Mouse (Mus musculus) heart, postnatal 0 days (tissue): Measurements from ENCODE around the gene Psg27. TPM values are rescaled to one million over a fixed set of nuclear protein-coding genes. Genes with fewer than 3 reads are reported as not detected.
"Not testable (repeated sequence)": the region's sequence is repeated elsewhere in the genome, so short reads cannot be mapped to it uniquely, and the experiment has no call there.

ENCODE experiments used
- ATAC-seq: fragments of 200-750 bp; cut with Nextera tagmentation; 2 replicates; pipeline ENCODE4 v1.8.0; 2017; ENCODE audit warnings: low read depth, moderate number of reproducible peaks, moderate library complexity; ENCODE audit not compliant: insufficient read depth
- DNase-seq: peaks from one replicate; pipeline ENCODE4 v3.0.0-alpha.2; 2016; ENCODE audit warnings: low spot score
- H3K27ac ChIP-seq: fragments of 300-500 bp; sonication (generic); 2 replicates; pipeline ENCODE4 v1.5.1; 2014; ENCODE audit warnings: low read depth, mild to moderate bottlenecking
- H3K27me3 ChIP-seq: fragments of 300-500 bp; sonication (generic); 2 replicates; pipeline ENCODE4 v1.6.1; 2014; ENCODE audit warnings: low read length, mixed read lengths; ENCODE audit not compliant: control insufficient read depth, insufficient read depth
- H3K36me3 ChIP-seq: fragments of 300-500 bp; sonication (generic); replicated peaks from 2 replicates; pipeline ENCODE4 v1.6.1; 2014; ENCODE audit warnings: low read length, mixed read lengths; ENCODE audit not compliant: control insufficient read depth, insufficient read depth
- H3K4me1 ChIP-seq: fragments of 300-500 bp; sonication (generic); 2 replicates; pipeline ENCODE4 v1.6.1; 2014; ENCODE audit warnings: antibody characterized with exemption; ENCODE audit not compliant: control insufficient read depth, insufficient read depth
- H3K4me2 ChIP-seq: fragments of 300-500 bp; sonication (generic); 2 replicates; pipeline ENCODE4 v1.6.1; 2014; ENCODE audit warnings: low read depth, mild to moderate bottlenecking, low read length, moderate library complexity
- H3K4me3 ChIP-seq: fragments of 300-500 bp; sonication (generic); 2 replicates; pipeline ENCODE4 v1.5.1; 2014; ENCODE audit warnings: low read depth, low read length
- H3K9ac ChIP-seq: fragments of 300-500 bp; sonication (generic); replicated peaks from 2 replicates; pipeline ENCODE4 v1.6.1; 2014; ENCODE audit warnings: low read depth, low read length, mixed read lengths
- H3K9me3 ChIP-seq: fragments of 300-500 bp; sonication (generic); replicated peaks from 2 replicates; pipeline ENCODE4 v1.6.1; 2016; ENCODE audit warnings: low read length; ENCODE audit not compliant: control insufficient read depth
- CTCF ChIP-seq: IDR thresholded peaks from 2 replicates; pipeline ENCODE4 v1.5.1; 2016; ENCODE audit warnings: antibody characterized with exemption, control low read depth, low read depth
- EP300 ChIP-seq: IDR thresholded peaks from 2 replicates; pipeline ENCODE4 v1.6.1; 2016; ENCODE audit warnings: antibody characterized with exemption, low read depth
- WGBS: fragments of 180-500 bp; shearing (Covaris S2); extraction: QIAGEN DNeasy Blood & Tissue Kit; methylation state at CpG from one replicate; pipeline ENCODE4 v1.1.7; 2014; 5-methylcytosine and 5-hydroxymethylcytosine counted together
- polyA plus RNA-seq: library from polyadenylated mRNA; unstranded; fragments of >200 nt; fragmentation: Nextera tagmentation; extraction: Ambion mirVana; gene quantifications from 2 replicates; pipeline ENCODE4 v1.2.1, GENCODE M21; 2015
- total RNA-seq: library from RNA; depleted of rRNA; stranded (reverse); fragments of >200 nt; gene quantifications from 2 replicates; pipeline ENCODE4 v1.2.3, GENCODE M21; 2014; ENCODE audit warnings: low replicate concordance; rRNA removed

The Psg27 gene
- total and polyA plus RNA-seq, 2 experiments from 2014 or later, result not detected

GRCm38 (mm10) chr7:18524668-18525067, 42.4 kb downstream of the Psg27 start:
- H3K4me3 ChIP-seq, result no peak overlapping the region
- no peaks in the 10 kb centered on the region for H3K36me3 ChIP-seq
- H3K27me3 ChIP-seq, result no peaks in the 10 kb centered on the region
- TF ChIP-seq CTCF (no peak), EP300 (no peak)
- ATAC-seq (no peak), DNase-seq (no peak)
- WGBS, result 89% methylated on average over 8 of the region's 8 CpGs
- no peaks in the 10 kb centered on the region for H3K4me1 ChIP-seq
- H3K27ac ChIP-seq, result no peak overlapping the region
- H3K4me2 ChIP-seq, result no peak overlapping the region
- H3K9ac ChIP-seq, result no peak overlapping the region
- H3K9me3 ChIP-seq, result no peaks in the 10 kb centered on the region

GRCm38 (mm10) chr7:18512848-18513247, 54.3 kb downstream of the Psg27 start:
- DNase-seq, H3K4me3 ChIP-seq, ATAC-seq, H3K9me3 ChIP-seq, H3K9ac ChIP-seq, H3K27me3 ChIP-seq, H3K36me3 ChIP-seq, H3K4me1 ChIP-seq, H3K27ac ChIP-seq, H3K4me2 ChIP-seq: not testable (repeated sequence)

GRCm38 (mm10) chr7:18512417-18512816, 54.7 kb downstream of the Psg27 start:
- not testable (repeated sequence) for DNase-seq, ATAC-seq, H3K4me1 ChIP-seq, H3K27ac ChIP-seq, H3K9me3 ChIP-seq, H3K9ac ChIP-seq, H3K27me3 ChIP-seq, H3K36me3 ChIP-seq, H3K4me2 ChIP-seq, H3K4me3 ChIP-seq
- 48% methylated on average over 2 of the region's 2 CpGs for WGBS

- TF ChIP-seq CTCF (peak; percentile 38), EP300 (no peak)
- no peaks in the 10 kb centered on the region for H3K27me3 ChIP-seq
- DNase-seq, result no peak
- no peak overlapping the region for H3K4me3 ChIP-seq
- no peaks in the 10 kb centered on the region for H3K4me1 ChIP-seq
- no peaks in the 10 kb centered on the region for H3K9me3 ChIP-seq
- no peak overlapping the region for H3K4me2 ChIP-seq
- no peak overlapping the region for H3K9ac ChIP-seq
- 9% methylated on average over 9 of the region's 9 CpGs for WGBS
- no peak overlapping the region for H3K27ac ChIP-seq
- no peak for ATAC-seq
- H3K36me3 ChIP-seq, result no peaks in the 10 kb centered on the region
Observed at GRCm38 (mm10) chr7:18511479-18511878, 55.6 kb downstream of the Psg27 start.

Other genes with a start within 250 kb of the Psg27 start
- not detected in 2 replicates for gene Psg18, start 212.3 kb downstream of the Psg27 start, total RNA-seq
- gene Psg18, start 212.3 kb downstream of the Psg27 start, polyA plus RNA-seq, result not detected in 2 replicates
- gene Psg28, start 135.3 kb downstream of the Psg27 start, total RNA-seq, result not detected in 2 replicates
- not detected in 2 replicates for gene Psg28, start 135.3 kb downstream of the Psg27 start, polyA plus RNA-seq
- gene Psg26, start 83.1 kb downstream of the Psg27 start, total RNA-seq, result not detected in 2 replicates
- gene Psg26, start 83.1 kb downstream of the Psg27 start, polyA plus RNA-seq, result not detected in 2 replicates
- not detected in 2 replicates for gene Psg25, start 35.0 kb downstream of the Psg27 start, total RNA-seq
- gene Psg25, start 35.0 kb downstream of the Psg27 start, polyA plus RNA-seq, result not detected in 2 replicates
- not detected in 2 replicates for gene Psg23, start 49.2 kb upstream of the Psg27 start, total RNA-seq
- gene Psg23, start 49.2 kb upstream of the Psg27 start, polyA plus RNA-seq, result not detected in 2 replicates
- gene Psg21, start 89.4 kb upstream of the Psg27 start, total RNA-seq, result not detected in 2 replicates
- gene Psg21, start 89.4 kb upstream of the Psg27 start, polyA plus RNA-seq, result not detected in 2 replicates
- gene Psg20, start 118.9 kb upstream of the Psg27 start, total RNA-seq, result not detected in 2 replicates
- not detected in 2 replicates for gene Psg20, start 118.9 kb upstream of the Psg27 start, polyA plus RNA-seq
- gene Psg22, start 150.8 kb upstream of the Psg27 start, total RNA-seq, result not detected in 2 replicates
- 0.05 TPM in 1 of 2 replicates, not detected in the other for gene Psg22, start 150.8 kb upstream of the Psg27 start, polyA plus RNA-seq
- not detected in 2 replicates for gene Psg19, start 231.2 kb upstream of the Psg27 start, total RNA-seq
- gene Psg19, start 231.2 kb upstream of the Psg27 start, polyA plus RNA-seq, result not detected in 2 replicates